10 mouse cellular contexts compared by ENCODE assay signal in genomic region chr2:35397096-35397495, GRCm38 (mm10). TPM values are rescaled to one million over a fixed set of nuclear protein-coding genes. Genes with fewer than 3 reads are reported as not detected.
A peak's percentile ranks its signal among the peaks of the same experiment; 100 is the strongest.
DNase-seq lines count a peak whose midpoint lies in the region; ATAC-seq and TF ChIP-seq lines count a peak whose summit lies in the region.
"Had no signal": no experiment of that assay in that cellular context is flagged by ENCODE, and none has a peak within 500 bp of the region (broad histone marks: within the 10 kb centered on the region; RNA-seq: fewer than 3 reads in every experiment).

Gene 4930402F06Rik, minus strand, starts transcription at chr2:35397175.

- H3K27ac ChIP-seq in heart, embryonic 15.5 days = peak within 1 kb of the TSS; percentile 45
- H3K27ac ChIP-seq in heart, embryonic 12.5 days (ENCODE audit: poor library complexity, severe bottlenecking) = no peak within 1 kb of the TSS
- H3K27ac ChIP-seq in midbrain, embryonic 11.5 days (ENCODE audit: low read depth, low read length) = no peak within 1 kb of the TSS
- no peak within 1 kb of the TSS for H3K27ac ChIP-seq in thymus, adult 2 months (ENCODE audit: control insufficient read depth, insufficient read depth, low read length)

- 61% methylated on average over 5 of the region's 5 CpGs for WGBS in heart, embryonic 15.5 days
- WGBS in heart, embryonic 12.5 days = 58% methylated on average over 5 of the region's 5 CpGs
- 63% methylated on average over 5 of the region's 5 CpGs for WGBS in midbrain, embryonic 11.5 days
- 63% methylated on average over 5 of the region's 5 CpGs for WGBS in thymus, adult 2 months

- H3K36me3 ChIP-seq in heart, embryonic 15.5 days = 0 out of 2 replicates have a peak, but pooled peaks cover 4% of the 10 kb centered on the region
- peaks cover 9% of the 10 kb centered on the region for H3K36me3 ChIP-seq in heart, embryonic 12.5 days
- H3K36me3 ChIP-seq in midbrain, embryonic 11.5 days (ENCODE audit: control insufficient read depth, insufficient read depth, low read length) = no peaks in the 10 kb centered on the region
- peaks cover 8% of the 10 kb centered on the region for H3K36me3 ChIP-seq in thymus, adult 2 months (ENCODE audit: control insufficient read depth, insufficient read depth, low read length)

- no peak for ATAC-seq in heart, embryonic 15.5 days (replicated peaks; ENCODE audit: insufficient number of reproducible peaks, insufficient read depth, low FRiP score, low read depth)
- ATAC-seq in heart, embryonic 12.5 days (ENCODE audit: insufficient number of reproducible peaks, low FRiP score) = no peak
- ATAC-seq in frontal cortex, adult (ENCODE audit: low TSS enrichment) = peak; percentile 88
- ATAC-seq in midbrain, embryonic 11.5 days (ENCODE audit: low FRiP score) = no peak

- H3K9ac ChIP-seq in heart, embryonic 15.5 days = no peak within 1 kb of the TSS
- no peak within 1 kb of the TSS for H3K9ac ChIP-seq in heart, embryonic 12.5 days
- H3K9ac ChIP-seq in midbrain, embryonic 11.5 days (ENCODE audit: low read length) = no peak within 1 kb of the TSS

- H3K4me2 ChIP-seq in heart, embryonic 15.5 days = no peak within 1 kb of the TSS
- no peak within 1 kb of the TSS for H3K4me2 ChIP-seq in heart, embryonic 12.5 days
- H3K4me2 ChIP-seq in midbrain, embryonic 11.5 days = no peak within 1 kb of the TSS

- no peaks in the 10 kb centered on the region for H3K9me3 ChIP-seq in heart, embryonic 15.5 days (replicated peaks)
- H3K9me3 ChIP-seq in heart, embryonic 12.5 days (replicated peaks) = no peaks in the 10 kb centered on the region
- H3K9me3 ChIP-seq in midbrain, embryonic 11.5 days (ENCODE audit: control insufficient read depth, low read length) = no peaks in the 10 kb centered on the region
- H3K9me3 ChIP-seq: G1E had no signal

- H3K27me3 ChIP-seq in heart, embryonic 15.5 days = no peaks in the 10 kb centered on the region
- H3K27me3 ChIP-seq in heart, embryonic 12.5 days (replicated peaks) = no peaks in the 10 kb centered on the region
- H3K27me3 ChIP-seq in midbrain, embryonic 11.5 days (ENCODE audit: control insufficient read depth, insufficient read depth, low read length) = no peaks in the 10 kb centered on the region
- H3K27me3 ChIP-seq in thymus, adult 2 months (ENCODE audit: control insufficient read depth, insufficient read depth, low read length) = no peaks in the 10 kb centered on the region

- H3K4me1 ChIP-seq in heart, embryonic 15.5 days (replicated peaks) = peaks cover 13% of the 10 kb centered on the region
- peaks cover 7% of the 10 kb centered on the region; the same call in 1 of the 2 replicates for H3K4me1 ChIP-seq in heart, embryonic 12.5 days (replicated peaks)
- 0 out of 2 replicates have a peak, but pooled peaks cover 2% of the 10 kb centered on the region for H3K4me1 ChIP-seq in midbrain, embryonic 11.5 days (ENCODE audit: control insufficient read depth, insufficient read depth, low read length)
- H3K4me1 ChIP-seq in thymus, adult 2 months (replicated peaks; ENCODE audit: control insufficient read depth, insufficient read depth, low read length) = no peaks in the 10 kb centered on the region

- no peak for TF ChIP-seq POLR2A in thymus, adult 2 months (IDR thresholded peaks at IDR 0.05; ENCODE audit: control insufficient read depth, extremely low read depth, insufficient read depth, low read length, poor library complexity)

- no peak within 1 kb of the TSS for H3K4me3 ChIP-seq in heart, embryonic 15.5 days
- H3K4me3 ChIP-seq in heart, embryonic 12.5 days = no peak within 1 kb of the TSS
- H3K4me3 ChIP-seq in midbrain, embryonic 11.5 days (ENCODE audit: low read depth, low read length) = no peak within 1 kb of the TSS
- no peak within 1 kb of the TSS for H3K4me3 ChIP-seq in thymus, adult 2 months (ENCODE audit: control insufficient read depth, insufficient read depth, low read length)

- DNase-seq in NIH3T3 (ENCODE audit: low read depth) = peak; percentile 22
- DNase-seq in midbrain, embryonic 11.5 days (ENCODE audit: low spot score, missing footprints) = peak; percentile 85
- no peak for DNase-seq in thymus, adult 2 months
- DNase-seq in urinary bladder, postnatal 10 days (ENCODE audit: low spot score) = no peak
- DNase-seq in heart, postnatal 4 days = no peak

- TF ChIP-seq CTCF in thymus, adult 2 months (IDR thresholded peaks at IDR 0.05; ENCODE audit: borderline replicate concordance, control insufficient read depth, extremely low read depth, insufficient read depth, low read length, poor library complexity) = no peak

RNA-seq across cellular contexts. Expression of gene 4930402F06Rik, which starts in this region (rescaled TPM):
- polyA plus RNA-seq in heart, embryonic 15.5 days (2015; fragmentation: Nextera tagmentation; extraction: Ambion mirVana) = not detected in 2 replicates
- not detected in 2 replicates for polyA plus RNA-seq in heart, embryonic 12.5 days (2016; fragmentation: Nextera tagmentation; extraction: Ambion mirVana)
- polyA plus RNA-seq in midbrain, embryonic 11.5 days (2014; fragmentation: Nextera tagmentation; extraction: Ambion mirVana) = not detected in 2 replicates
- not detected in 2 replicates for polyA plus RNA-seq in thymus, adult 2 months (2012; rRNA removed)
- not detected for total RNA-seq in heart, postnatal 4 days (2021)
- total RNA-seq: G1E; gastrocnemius, postnatal 14 days had no signal
- polyA plus RNA-seq: G1E had no signal

Comparison
In these comparisons a context has a peak if more than half of its experiments do, and no peak if none do; other contexts are left out.
1. Peak in DNase-seq in midbrain, embryonic 11.5 days; RNA of the gene not detected or under 1 TPM.